Mouse (Mus musculus) MEL (cell line): Measurements from ENCODE around the gene Ceacam19. TPM values are rescaled to one million over a fixed set of nuclear protein-coding genes. Genes with fewer than 3 reads are reported as not detected.

Experiments used
- DNase-seq: peaks from one replicate; pipeline ENCODE4 v3.0.0; 2011; ENCODE audit warnings: low read depth, low spot score
- H3K27ac ChIP-seq: 2 replicates; pipeline ENCODE4 v1.5.1; 2012; ENCODE audit warnings: low read depth, mild to moderate bottlenecking, control low read depth, low read length, moderate library complexity; ENCODE audit not compliant: control insufficient read depth
- H3K27me3 ChIP-seq, 2 experiments: fragments of 150-350 bp in 1 of 2; sonication (generic) in 1 of 2; 2 replicates each; pipeline ENCODE4 v1.6.1; 2012; ENCODE audit warnings: low read length in 2 of 2, mild to moderate bottlenecking in 2 of 2, improper control_type of control experiment in 1 of 2, moderate library complexity in 1 of 2; ENCODE audit not compliant: insufficient read depth in 2 of 2, control insufficient read depth in 1 of 2
- H3K36me3 ChIP-seq, 2 experiments: 2 replicates each; pipeline ENCODE4 v1.6.1; 2012 to 2014; ENCODE audit warnings: low read length in 2 of 2, improper control_type of control experiment in 1 of 2, inconsistent platforms in 1 of 2, mild to moderate bottlenecking in 1 of 2; ENCODE audit not compliant: insufficient read depth in 2 of 2, control insufficient read depth in 1 of 2
- H3K4me1 ChIP-seq, 2 experiments: fragments of 150-350 bp in 1 of 2; sonication (generic) in 1 of 2; 2 replicates each; pipeline ENCODE4 v1.6.1; 2012; ENCODE audit warnings: low read length in 2 of 2, improper control_type of control experiment in 1 of 2, mild to moderate bottlenecking in 1 of 2; ENCODE audit not compliant: insufficient read depth in 2 of 2, control insufficient read depth in 1 of 2
- H3K4me3 ChIP-seq, 2 experiments: fragments of 150-350 bp in 1 of 2; sonication (generic) in 1 of 2; 2 replicates each; pipeline ENCODE4 v1.5.1; 2012; ENCODE audit warnings: low read depth in 2 of 2, low read length in 2 of 2, mild to moderate bottlenecking in 2 of 2, moderate library complexity in 2 of 2, control low read depth in 1 of 2, improper control_type of control experiment in 1 of 2; ENCODE audit not compliant: control insufficient read depth in 1 of 2, insufficient read depth in 1 of 2
- H3K79me2 ChIP-seq: 2 replicates; pipeline ENCODE4 v1.6.1; 2012; ENCODE audit warnings: mild to moderate bottlenecking, low read length, moderate library complexity; ENCODE audit not compliant: control insufficient read depth, poor library complexity, insufficient read depth
- H3K9ac ChIP-seq: 2 replicates; pipeline ENCODE4 v1.6.1; 2012; ENCODE audit warnings: low read depth, mild to moderate bottlenecking, control low read depth, low read length, moderate library complexity; ENCODE audit not compliant: control insufficient read depth, poor library complexity, severe bottlenecking
- H3K9me3 ChIP-seq: fragments of 150-350 bp; sonication (generic); replicated peaks from 2 replicates; pipeline ENCODE4 v1.6.1; 2012; ENCODE audit warnings: mild to moderate bottlenecking, low read length, improper control_type of control experiment, moderate library complexity; ENCODE audit not compliant: insufficient read depth
- NRF1 ChIP-seq: IDR thresholded peaks from 2 replicates; pipeline ENCODE4 v1.6.1; 2014; ENCODE audit warnings: low read depth, mild to moderate bottlenecking, inconsistent platforms, low read length, improper control_type of control experiment, moderate library complexity; ENCODE audit not compliant: poor library complexity, insufficient read depth, severe bottlenecking
- SMC3 ChIP-seq: IDR thresholded peaks from 2 replicates; pipeline ENCODE4 v1.6.1; 2011; ENCODE audit warnings: low read depth, low read length, improper control_type of control experiment
- TAL1 ChIP-seq: IDR thresholded peaks from 2 replicates; pipeline ENCODE4 v1.6.1; 2012; ENCODE audit warnings: mild to moderate bottlenecking, inconsistent platforms, low read length, moderate library complexity, mixed read lengths
- TCF12 ChIP-seq: IDR thresholded peaks from 2 replicates; pipeline ENCODE4 v1.6.1; 2014; ENCODE audit warnings: low read depth, mild to moderate bottlenecking, inconsistent platforms, low read length, improper control_type of control experiment, moderate library complexity
- ZKSCAN1 ChIP-seq: IDR thresholded peaks from 2 replicates; pipeline ENCODE4 v1.6.1; 2012; ENCODE audit warnings: low read depth, mild to moderate bottlenecking, inconsistent platforms, low read length, improper control_type of control experiment, moderate library complexity
- polyA plus RNA-seq, 2 experiments: library from polyadenylated mRNA; stranded (reverse) in 1 of 2; unstranded in 1 of 2; fragments of >175 nt in 1 of 2; fragments of >200 nt in 1 of 2; gene quantifications; 2 replicates each; pipeline versions ENCODE4 v1.2.1 to v1.2.4; 2012; ENCODE audit warnings: low replicate concordance in 2 of 2, low read depth in 1 of 2; ENCODE audit not compliant: insufficient read length in 2 of 2, insufficient read depth in 1 of 2, missing spikeins in 1 of 2
- total RNA-seq: library from RNA; depleted of rRNA; stranded (reverse); fragments of 300-350 nt; gene quantifications from 2 replicates; pipeline ENCODE4 v1.2.3, GENCODE M21; 2012; rRNA removed

The Ceacam19 gene
- total and polyA plus RNA-seq, 3 experiments = 0.03 to 0.04 TPM; not detected in 1

DNA sequence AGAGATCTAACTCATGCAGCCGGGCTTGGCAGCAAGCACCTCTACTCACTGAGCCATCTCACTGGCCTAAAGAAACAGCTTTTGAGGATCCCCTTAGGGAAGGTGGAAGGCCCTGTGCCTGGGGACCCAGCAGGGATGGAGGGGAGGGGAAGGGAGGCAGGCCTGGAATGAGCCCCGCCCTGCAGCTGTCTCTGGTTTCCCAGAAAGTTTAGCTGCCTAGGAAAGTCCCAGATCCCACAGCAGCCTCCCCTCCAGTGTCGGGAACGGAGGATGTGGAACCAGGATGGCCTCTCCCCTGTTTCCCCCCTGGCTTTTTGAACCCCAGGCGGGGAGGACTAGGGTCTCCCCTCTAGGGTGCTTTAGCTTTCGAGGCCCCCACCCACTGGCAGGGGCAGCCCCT is 61.0 kb downstream of the Ceacam19 start:
- Histone ChIP-seq H3K36me3 (peaks cover 0 to 14% of the 10 kb centered on the region in 2 experiments; a peak in 2 of 4 replicates), H3K27ac (no peak overlapping the region), H3K27me3 (no peaks in the 10 kb centered on the region), H3K9ac (no peak overlapping the region), H3K4me3 (no peak overlapping the region), H3K9me3 (no peaks in the 10 kb centered on the region), H3K4me1 (peaks cover 4 to 29% of the 10 kb centered on the region in 2 experiments), H3K79me2 (no peaks in the 10 kb centered on the region; the same call in 1 of the 2 replicates)
- no peak for TF ChIP-seq SMC3
- no peak for TF ChIP-seq TCF12
- no peak for TF ChIP-seq TAL1
- no peak for TF ChIP-seq ZKSCAN1
- TF ChIP-seq NRF1 = no peak
- no peak for DNase-seq

Other genes starting within 250 kb of the Ceacam19 start
- 55.5 and 58.5 TPM in 2 replicates for gene Clptm1, start 222.9 kb downstream of the Ceacam19 start, total RNA-seq
- 100 to 1,000 TPM in 1 of 2 experiments, 10 to 100 TPM in 1; 62.4 to 102 TPM for gene Clptm1, start 222.9 kb downstream of the Ceacam19 start, polyA plus RNA-seq
- not detected in 2 replicates for gene Apoc2, start 210.0 kb downstream of the Ceacam19 start, total RNA-seq
- not detected for gene Apoc2, start 210.0 kb downstream of the Ceacam19 start, polyA plus RNA-seq
- gene Gm44805, start 206.5 kb downstream of the Ceacam19 start, total RNA-seq = not detected in 2 replicates
- gene Gm44805, start 206.5 kb downstream of the Ceacam19 start, polyA plus RNA-seq = not detected
- not detected in 2 replicates for gene Apoc4, start 206.5 kb downstream of the Ceacam19 start, total RNA-seq
- not detected for gene Apoc4, start 206.5 kb downstream of the Ceacam19 start, polyA plus RNA-seq
- gene Apoc1, start 195.3 kb downstream of the Ceacam19 start, total RNA-seq = not detected in 2 replicates
- under 1 TPM in 1 of 2 experiments, not detected in 1; 0.35 TPM for gene Apoc1, start 195.3 kb downstream of the Ceacam19 start, polyA plus RNA-seq
- 22.6 and 33.3 TPM in 2 replicates for gene Apoe, start 188.8 kb downstream of the Ceacam19 start, total RNA-seq
- gene Apoe, start 188.8 kb downstream of the Ceacam19 start, polyA plus RNA-seq = 10 to 100 TPM in 1 of 2 experiments, not detected in 1; 61.4 TPM
- 288 and 294 TPM in 2 replicates for gene Tomm40, start 172.5 kb downstream of the Ceacam19 start, total RNA-seq
- 100 to 1,000 TPM in 1 of 2 experiments, not detected in 1; 403 TPM for gene Tomm40, start 172.5 kb downstream of the Ceacam19 start, polyA plus RNA-seq
- 6.9 TPM in 2 replicates for gene Nectin2, start 137.5 kb downstream of the Ceacam19 start, total RNA-seq
- gene Nectin2, start 137.5 kb downstream of the Ceacam19 start, polyA plus RNA-seq = 10 to 100 TPM in 1 of 2 experiments, not detected in 1; 25.6 TPM
- 2.6 and 3.2 TPM in 2 replicates for gene Bcam, start 116.9 kb downstream of the Ceacam19 start, total RNA-seq
- gene Bcam, start 116.9 kb downstream of the Ceacam19 start, polyA plus RNA-seq = 1 to 10 TPM in 1 of 2 experiments, not detected in 1; 8.1 TPM
- not detected in 2 replicates for gene Cblc, start 91.2 kb downstream of the Ceacam19 start, total RNA-seq
- gene Cblc, start 91.2 kb downstream of the Ceacam19 start, polyA plus RNA-seq = not detected
- gene Bcl3, start 65.2 kb downstream of the Ceacam19 start, total RNA-seq = 1.7 and 2.7 TPM in 2 replicates
- gene Bcl3, start 65.2 kb downstream of the Ceacam19 start, polyA plus RNA-seq = 1 to 10 TPM in 1 of 2 experiments, not detected in 1; 6.7 TPM
- not detected in 2 replicates for gene Gm19345, start 36.0 kb downstream of the Ceacam19 start, total RNA-seq
- not detected for gene Gm19345, start 36.0 kb downstream of the Ceacam19 start, polyA plus RNA-seq
- gene Ceacam16, start 26.7 kb downstream of the Ceacam19 start, total RNA-seq = 0.12 TPM in 1 of 2 replicates, not detected in the other
- gene Ceacam16, start 26.7 kb downstream of the Ceacam19 start, polyA plus RNA-seq = under 1 TPM in 1 of 2 experiments, not detected in 1; 0.18 TPM
- gene Pvr, start 33.2 kb upstream of the Ceacam19 start, total RNA-seq = not detected in 2 replicates
- gene Pvr, start 33.2 kb upstream of the Ceacam19 start, polyA plus RNA-seq = not detected
- 0.08 TPM in 1 of 2 replicates, not detected in the other for gene Igsf23, start 62.8 kb upstream of the Ceacam19 start, total RNA-seq
- gene Igsf23, start 62.8 kb upstream of the Ceacam19 start, polyA plus RNA-seq = under 1 TPM in 1 of 2 experiments, not detected in 1; 0.35 TPM
- not detected in 2 replicates for gene Ceacam20, start 77.4 kb upstream of the Ceacam19 start, total RNA-seq
- not detected for gene Ceacam20, start 77.4 kb upstream of the Ceacam19 start, polyA plus RNA-seq
- gene Nlrp9b, start 103.5 kb upstream of the Ceacam19 start, total RNA-seq = not detected in 2 replicates
- gene Nlrp9b, start 103.5 kb upstream of the Ceacam19 start, polyA plus RNA-seq = not detected
- gene Vmn1r91, start 211.7 kb upstream of the Ceacam19 start, total RNA-seq = not detected in 2 replicates
- gene Vmn1r91, start 211.7 kb upstream of the Ceacam19 start, polyA plus RNA-seq = not detected
- gene Gm16442, start 234.6 kb upstream of the Ceacam19 start, total RNA-seq = not detected in 2 replicates
- not detected for gene Gm16442, start 234.6 kb upstream of the Ceacam19 start, polyA plus RNA-seq